Mouse (Mus musculus): ENCODE results near the gene Adamtsl5.

The Adamtsl5 gene

DNA sequence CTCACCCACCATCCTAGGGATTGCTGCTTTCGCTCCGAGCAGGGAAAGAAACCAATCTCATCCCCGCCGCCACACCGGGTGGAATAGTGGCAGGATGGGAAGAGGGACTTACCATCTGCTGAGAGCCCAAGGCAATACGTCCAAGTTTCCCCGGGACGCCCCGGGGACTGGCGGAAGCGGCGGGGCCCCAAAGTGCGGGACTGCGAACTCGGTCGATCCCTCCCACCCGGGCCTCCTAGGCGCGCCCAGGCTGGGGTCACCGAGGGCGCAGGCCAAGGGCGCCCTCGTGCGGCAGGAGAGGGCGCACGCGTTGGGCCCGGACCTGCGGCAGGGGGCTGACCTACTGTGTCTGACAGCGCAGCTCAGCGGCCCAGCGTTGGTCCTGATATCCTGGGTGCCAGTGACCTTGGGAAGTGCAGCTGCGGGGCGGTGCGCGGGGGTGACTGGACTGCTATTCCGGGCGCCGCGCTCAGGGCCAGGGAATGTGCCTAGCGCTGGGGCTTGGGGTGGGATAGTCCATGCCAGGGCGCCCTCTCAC is at the start of gene Adamtsl5:
TSS of gene Adamtsl5 (minus strand) at position 169 of the 538 bp plus-strand sequence.
- DNase-seq = no peak

DNA sequence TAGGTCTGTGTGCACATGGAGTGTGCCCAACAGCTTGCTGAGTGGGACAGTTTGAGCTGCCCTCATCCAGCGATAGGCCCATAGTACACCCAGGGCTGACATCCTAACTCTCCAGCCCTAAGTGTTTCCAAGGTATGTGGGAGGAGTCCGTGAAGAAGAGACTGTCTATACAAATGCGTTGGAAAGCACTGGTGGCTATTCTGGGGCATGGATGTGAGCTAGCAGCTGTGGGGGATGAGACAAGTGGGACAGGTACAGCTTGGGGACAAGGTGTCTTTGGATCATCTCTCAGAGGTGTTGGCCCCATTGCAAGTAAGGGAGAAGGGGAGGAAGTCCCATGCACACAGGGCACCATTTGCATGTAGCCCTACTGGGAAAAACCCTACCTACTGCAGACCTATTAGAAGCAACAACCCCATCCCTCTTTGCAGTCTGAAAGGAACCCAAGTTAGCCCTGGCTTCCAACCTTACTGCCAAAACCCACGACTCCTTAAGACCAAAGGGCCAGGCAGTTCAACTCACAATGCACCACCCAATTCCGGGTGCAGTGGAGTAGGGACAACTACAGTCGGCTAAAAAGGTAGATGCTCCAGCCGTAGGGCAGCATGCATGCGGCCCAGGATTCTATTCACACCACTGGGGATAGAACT is 49.4 kb upstream of the Adamtsl5 start:
- no peak for DNase-seq

DNA sequence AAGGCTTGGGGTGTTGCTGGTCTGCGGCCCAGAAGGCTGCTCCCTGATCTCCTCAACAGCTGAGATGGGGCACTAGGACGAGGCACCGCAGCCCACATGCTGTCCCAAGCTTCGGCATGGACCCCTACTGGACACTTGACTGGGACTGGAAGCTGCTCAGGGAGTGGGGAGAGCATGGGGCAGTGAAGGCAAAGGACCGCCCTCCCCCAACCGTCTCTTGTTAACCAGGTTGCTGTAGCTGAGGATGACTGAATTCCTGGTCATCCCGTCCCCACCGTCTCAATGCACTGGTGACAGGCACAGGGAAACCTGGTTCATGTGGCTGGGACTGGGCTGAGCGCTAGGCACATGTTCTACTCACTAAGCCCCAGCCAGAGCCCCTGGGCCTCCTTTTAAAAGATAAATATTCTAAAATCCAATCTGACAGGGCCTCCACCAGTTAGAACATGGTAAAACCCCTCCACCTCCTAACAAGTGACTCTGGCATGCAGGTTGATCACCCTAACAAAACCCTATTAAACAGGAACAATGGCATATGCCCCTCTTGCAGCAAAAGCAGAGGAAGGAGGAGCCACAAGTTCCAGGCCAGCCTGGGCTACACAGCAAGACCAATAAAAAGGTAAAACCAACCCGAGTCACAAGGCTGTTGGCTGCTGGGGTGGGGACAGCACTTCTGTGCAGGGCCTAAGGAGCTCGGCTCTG is 48.8 kb upstream of the Adamtsl5 start:
- no peak for DNase-seq

DNA sequence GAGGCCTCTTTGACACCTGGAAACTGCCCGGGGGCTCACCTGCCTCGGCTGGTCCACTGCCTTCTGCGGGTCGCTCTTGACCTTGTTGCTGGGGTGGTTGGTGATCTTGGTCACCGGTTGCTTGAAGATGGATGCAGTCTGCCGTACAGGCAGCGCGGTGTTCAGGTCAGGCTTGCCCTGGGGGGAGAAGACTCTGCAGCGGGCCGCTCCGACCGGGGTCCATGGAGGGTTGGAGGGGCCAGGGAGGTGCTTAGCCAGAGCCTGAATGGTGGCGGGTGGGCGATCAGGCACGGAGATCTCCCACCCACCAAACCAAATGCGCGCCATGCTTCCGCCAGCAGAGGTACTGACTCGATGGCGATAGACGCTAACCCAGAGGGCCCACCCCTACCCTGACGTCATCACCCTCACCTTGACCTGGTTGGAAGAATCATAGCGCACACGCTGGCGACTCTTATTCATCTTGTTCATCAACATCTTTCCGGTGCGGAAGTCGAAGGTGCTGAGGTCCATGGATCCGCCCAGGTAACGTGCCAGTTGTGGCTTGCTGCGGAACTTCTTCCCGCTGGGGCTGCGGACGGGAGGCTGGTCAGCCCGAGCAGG is 46.9 kb upstream of the Adamtsl5 start:
- DNase-seq = no peak

DNA sequence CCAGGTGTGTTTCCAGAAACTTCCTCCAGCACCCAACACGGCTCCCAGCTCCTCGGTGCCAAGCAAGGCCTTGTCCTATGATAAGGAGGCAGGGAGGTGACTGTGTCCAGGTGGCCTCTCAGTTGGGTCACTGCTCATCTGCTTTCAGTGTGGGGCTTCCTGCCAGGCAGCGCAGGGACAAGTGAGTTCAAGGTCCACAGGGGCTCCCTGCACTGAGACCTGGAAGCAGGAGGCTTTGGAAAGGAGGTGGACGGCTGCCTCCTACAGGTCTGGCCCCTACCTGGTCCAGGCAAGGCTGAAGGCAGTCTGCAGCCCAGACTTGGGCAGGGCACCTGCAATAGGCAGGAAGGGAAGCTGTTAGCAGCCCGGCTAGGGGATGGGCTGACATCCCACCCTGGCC is 44.5 kb upstream of the Adamtsl5 start:
- DNase-seq = no peak

DNA sequence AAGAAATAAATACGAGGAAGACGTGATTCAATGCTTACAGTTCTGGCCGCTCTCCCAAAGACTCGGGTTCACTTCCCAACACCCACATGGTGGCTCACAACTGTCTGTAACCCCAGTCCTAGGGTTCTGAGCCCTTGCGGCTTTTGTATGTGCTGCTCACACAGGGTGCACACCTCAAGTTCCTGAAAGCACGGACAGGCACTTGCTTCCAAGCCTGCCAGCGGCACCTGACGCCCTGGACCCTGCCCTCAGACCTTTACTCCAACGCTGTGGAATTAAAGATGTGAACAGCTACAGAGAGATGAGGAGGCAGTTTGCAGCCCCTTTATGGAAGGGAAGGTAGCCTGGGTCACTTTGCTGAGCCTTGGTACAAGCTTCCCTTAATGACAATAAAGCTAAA is 42.5 kb upstream of the Adamtsl5 start:
- no peak for DNase-seq

DNA sequence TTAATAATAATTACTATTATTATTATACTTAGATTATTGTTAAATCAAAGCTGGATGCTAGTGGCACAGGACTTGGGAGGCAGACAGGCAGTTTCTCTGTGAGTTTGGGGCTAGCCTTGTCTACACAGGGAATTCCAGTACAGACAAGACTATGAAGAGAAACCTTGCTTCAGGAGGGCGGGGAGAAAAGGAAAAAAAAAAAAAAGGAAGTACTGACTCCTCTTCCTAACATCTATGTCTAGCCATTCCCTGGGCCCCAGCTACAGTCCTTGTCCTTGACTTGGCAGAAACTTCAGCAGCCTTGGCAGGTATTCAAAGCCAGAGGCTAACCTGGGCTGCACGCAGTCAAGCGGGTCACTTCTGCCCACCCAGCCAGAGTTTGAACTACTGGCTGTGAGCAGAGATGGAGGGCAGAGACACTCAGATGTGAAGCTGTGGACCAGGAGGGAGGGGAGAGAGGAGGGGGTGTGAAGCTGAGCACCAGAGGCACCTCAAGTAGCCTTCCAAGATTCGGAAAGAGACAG is 41.0 kb upstream of the Adamtsl5 start:
- no peak for DNase-seq

DNA sequence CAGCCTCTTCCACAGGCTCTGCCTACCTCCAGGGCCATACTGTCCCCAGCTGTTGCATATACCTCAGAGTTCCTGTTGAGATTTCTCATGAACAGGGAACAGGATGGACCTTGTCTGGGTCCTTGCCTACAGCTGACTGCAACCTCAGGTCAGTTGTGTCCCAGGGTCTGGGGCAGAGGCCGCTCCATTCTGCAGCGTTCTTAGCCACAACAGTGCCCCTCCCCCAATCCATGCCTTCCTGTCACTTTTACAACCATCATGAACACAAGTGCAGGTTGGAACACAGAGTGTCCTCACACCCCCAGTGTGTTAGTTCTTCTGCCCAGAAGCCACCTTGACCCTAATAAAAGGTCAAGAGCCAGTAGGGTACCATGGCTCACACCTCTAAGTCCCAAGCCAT is 40.5 kb upstream of the Adamtsl5 start:
- DNase-seq = no peak

DNA sequence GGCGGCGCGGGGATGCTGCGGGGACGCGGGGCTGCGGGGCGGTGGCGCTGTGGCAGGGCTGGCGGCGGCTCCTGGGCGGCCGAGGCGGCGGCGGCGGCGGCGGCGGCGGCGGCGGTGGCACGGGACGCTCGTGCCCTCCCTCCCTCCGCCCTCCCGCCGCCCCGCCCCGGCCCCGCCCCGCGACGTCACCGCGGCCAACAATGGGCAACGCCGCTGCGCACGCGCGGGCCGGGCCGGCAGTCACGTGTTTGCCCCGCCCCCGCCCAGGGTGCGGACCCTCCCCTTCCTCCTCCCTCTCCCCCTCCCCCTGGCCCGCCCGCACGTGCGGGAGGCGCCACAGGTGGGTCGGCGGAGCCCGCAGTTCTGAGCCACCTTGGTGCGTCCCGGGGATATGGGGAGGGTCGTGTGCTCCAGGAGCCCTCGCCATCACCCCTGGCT is 39.3 kb upstream of the Adamtsl5 start, which contains the start of gene Mex3d:
TSS of gene Mex3d (minus strand) at position 138 of the 438 bp plus-strand sequence.
- peak; percentile 84 for DNase-seq

DNA sequence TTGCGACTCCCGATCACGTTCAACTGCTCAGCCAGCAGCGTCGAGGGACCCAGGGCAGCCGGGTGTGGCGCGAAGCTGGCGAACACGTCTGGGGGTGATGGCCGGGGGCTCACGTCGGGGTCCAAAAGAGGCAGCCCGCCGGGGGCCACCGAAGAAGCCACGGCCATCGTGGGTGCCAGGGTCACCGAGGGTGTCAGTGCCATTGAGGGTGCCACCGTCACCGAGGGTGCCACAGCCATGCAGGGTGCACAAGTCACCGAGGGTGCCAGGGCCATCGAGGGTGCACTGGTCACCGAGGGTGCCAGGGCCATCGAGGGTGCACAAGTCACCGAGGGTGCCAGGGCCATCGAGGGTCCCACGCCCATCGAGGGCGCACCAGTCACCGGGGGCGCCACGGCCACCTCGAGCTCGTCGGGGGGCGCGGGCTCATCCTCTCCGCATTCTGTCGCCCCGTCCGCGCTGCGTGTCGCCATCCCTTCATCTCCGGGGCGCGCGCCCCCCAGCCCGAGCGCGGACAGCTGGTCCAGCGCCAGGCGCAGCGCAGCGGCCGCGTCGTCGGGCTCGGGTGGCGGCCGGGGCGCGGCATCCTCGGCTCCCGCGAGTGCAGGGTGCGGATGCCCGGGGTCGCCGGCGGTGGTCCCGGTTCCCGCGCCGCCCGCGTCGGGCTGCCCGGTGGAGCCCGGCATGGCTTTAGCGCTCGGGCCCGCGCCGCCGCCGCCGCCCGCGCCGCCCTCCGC is 38.7 kb upstream of the Adamtsl5 start:
- no peak for DNase-seq

DNA sequence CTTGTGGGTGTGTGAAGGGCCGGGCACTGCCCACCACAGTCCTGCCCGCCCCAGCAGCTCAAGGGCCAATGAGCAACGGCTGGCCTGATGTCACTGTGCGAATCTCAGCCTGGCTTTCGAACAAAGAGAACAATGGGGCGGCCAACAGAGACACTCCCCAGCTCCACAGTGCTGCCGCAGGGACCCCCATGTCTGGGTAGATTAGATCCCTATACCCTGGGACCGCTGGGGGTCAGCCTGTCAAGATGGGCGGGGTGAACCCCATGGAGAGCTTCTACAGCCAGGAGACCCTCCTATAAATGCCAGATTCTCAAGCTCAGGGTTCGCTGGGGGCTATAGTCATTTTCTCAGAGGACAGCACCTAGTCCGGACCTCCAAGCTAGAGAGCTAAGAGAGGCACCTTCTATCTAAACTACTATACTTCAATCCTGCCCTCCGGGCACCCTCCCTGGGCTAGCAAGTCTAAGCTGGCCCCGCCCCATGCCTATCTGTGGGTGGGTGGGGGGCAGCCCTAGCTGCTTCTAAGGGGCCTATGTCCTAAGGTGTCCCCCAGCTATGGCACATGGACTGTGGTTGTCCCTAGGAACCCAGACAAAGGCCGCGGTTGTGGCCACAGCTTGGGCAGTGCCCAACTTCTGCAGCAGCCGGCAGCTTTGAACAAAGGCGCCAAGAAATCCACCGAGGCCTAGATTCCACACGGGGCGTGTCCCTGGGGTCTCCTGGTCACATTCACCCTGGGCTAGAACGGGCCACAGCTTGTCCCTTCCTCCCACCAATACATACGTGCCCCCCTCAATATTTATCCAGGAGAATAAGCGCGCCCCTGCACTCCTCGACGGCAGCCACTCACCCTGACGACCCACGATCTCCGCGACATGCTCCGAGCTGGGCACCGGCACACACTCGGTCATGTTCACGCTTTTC is 37.9 kb upstream of the Adamtsl5 start:
- no peak for DNase-seq

DNA sequence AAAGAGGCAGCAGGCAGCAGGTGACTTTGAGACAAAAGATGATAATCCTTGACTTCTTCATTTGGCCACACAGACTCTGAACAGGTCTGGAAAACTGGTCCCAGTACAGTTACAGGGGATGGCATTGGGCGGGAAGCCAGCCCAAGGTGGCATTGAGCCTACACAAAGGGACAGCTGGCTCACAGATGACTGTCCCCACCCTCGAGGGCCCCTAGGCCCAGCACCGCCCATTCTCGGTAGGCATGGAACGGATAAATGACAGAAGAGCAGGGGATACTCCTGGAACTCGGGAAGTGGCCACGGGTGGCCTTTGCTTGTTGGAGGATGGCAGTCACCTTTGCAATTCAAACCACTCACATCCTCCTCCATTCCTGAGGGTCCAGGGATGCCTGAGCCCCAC is 37.1 kb upstream of the Adamtsl5 start:
- no peak for DNase-seq

DNA sequence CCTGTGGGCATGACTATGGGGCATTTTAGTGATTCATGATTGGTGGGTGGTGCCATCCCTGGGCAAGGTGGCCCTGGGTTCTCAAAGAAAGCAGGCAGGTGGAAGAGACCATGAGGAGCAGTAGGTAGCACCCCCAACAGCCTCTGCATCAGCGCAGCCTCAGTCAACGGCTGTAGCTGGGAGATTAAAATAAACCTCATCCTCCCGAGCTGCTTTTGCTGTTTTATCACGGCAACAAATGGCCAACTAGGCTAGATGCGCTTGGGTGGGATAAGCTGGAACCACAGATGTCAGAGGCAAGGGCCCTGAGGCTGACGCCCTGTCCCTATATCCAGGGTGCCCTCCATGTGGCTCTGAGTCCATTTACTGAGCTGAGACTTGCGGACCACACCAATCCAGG is 36.5 kb upstream of the Adamtsl5 start:
- DNase-seq = no peak

DNA sequence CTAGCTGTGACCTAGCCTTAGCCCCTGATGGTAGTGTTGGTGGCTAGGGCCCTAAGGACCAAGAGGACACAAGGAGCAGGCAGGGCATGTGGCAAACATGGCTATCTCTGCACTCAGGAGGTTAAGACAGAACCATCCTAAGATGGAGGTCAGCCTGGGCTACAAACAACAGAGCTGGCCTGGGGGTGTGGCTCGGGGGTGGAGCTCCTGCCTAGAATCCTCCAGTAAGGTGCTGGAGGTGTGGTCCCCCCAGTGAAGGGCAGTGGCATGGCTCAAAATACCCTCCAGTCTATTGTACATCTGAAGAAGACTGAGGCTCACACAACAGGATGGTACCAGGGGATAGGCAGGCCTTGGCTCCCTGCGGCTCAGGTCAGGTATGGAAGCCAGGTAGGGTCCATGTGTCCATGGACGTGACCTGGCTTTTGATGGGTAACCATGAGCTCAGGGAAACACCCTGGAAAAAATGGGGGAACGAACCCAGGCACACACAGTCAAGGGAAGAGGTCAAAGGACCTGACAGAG is 36.0 kb upstream of the Adamtsl5 start:
- DNase-seq = no peak

DNA sequence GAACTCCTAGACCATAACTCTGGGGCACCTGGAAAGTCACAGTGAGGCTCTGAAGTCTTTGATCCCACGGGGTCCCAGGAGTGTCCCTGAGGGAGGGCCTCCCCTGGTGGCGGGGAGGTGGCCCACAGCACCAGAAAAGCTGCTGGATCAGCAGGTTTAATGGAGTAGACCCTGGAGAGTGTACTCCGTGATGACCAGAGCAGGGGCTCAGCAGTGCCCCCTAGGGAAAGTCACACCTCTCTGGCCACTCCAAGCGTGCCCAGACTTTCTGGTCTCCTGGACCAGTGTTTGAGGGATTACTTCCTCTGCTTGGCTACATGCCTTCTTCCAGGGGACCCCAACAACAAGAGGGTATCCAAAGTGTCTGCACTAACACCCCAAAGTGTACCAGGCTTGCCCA is 35.2 kb upstream of the Adamtsl5 start:
- no peak for DNase-seq

DNA sequence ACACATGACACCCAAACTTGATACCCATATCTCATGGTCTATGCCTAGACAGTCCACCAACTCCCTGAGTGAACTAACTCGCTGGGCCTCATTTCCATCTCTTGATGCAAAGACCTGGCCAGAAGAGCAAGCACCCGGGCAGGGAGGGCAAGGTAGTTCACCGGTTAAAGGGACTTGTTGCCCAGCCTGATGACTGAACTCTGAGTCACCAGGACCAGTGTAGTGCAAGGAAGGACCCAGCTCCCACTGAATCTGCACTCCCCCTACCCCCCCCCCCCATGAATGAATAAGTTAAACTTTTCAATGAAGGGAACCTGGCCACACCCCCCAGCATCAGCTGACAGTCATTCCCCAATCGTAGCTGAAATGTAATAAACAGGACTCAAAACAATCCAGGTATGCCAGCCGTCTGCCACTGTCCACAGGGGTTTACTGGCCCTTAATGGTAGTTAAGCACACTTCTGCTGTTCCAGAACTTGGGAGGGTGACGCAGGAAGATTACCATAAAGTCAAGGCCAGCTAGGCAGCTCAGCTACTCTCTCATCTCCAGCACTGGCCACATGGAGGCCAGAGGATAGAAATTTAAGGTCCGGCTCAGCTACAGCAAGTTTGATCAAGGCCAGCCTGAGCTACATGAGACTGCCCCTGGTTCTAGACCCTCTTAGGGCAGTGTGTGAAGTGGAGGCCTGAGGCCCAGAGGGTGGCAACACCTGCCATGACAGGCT is 34.6 kb upstream of the Adamtsl5 start:
- no peak for DNase-seq

DNA sequence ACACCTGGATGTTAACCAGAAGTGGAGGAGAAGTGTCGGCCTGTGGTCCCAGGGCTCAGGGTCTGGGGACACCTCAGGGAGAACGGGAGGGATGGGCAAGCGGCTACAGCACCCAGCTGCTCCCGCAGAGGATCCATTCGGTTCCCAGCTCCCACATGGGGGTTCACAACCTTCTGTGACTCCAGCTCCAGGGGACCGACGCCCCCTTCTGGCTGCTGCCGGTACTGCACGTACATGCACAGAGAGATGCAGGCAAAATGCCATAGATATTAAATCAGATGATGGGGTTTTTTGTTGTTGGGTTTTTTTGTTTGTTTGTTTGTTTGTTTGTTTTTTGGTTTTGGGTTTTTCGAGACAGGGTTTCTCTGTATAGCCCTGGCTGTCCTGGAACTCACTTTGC is 29.5 kb upstream of the Adamtsl5 start:
- no peak for DNase-seq

DNA sequence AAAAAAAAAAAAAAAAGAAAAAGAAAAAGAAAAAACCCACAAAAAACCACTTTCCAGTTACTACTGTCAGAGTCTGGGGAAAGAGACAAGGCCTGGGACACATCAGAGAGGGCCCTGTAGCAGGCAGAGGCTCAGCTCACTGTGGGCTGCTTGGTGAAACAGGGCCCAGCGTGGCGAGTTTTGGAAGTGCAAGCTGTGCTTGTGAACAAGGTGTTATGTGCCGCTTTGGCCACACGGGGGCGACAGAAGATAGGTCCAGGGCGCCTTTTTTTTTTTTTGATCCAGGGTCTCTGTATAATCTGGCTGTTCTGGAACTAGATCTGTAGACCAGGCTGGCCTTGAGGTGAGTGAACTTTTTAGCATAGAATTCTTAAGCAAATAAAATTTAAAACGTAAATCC is 27.9 kb upstream of the Adamtsl5 start:
- DNase-seq = peak; percentile 86

DNA sequence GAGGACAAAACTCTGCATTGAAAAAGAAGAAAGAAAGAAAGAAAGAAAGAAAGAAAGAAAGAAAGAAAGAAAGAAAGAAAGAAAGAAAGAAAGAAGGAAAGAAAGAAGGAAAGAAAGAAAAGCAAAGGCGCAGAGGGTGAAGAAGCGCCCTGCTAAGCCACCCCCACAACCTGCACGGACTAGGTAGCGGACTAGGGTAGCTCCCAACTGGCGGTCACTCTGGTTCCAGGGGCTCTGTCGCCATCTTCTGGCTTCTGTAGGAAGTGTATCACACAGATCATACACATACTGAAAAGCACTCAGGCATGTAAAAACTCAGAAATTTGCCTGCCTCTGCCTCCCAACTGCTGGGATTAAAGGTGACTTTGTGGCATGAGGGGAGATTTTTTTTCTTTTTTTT is 25.9 kb upstream of the Adamtsl5 start:
- DNase-seq = peak; percentile 85

DNA sequence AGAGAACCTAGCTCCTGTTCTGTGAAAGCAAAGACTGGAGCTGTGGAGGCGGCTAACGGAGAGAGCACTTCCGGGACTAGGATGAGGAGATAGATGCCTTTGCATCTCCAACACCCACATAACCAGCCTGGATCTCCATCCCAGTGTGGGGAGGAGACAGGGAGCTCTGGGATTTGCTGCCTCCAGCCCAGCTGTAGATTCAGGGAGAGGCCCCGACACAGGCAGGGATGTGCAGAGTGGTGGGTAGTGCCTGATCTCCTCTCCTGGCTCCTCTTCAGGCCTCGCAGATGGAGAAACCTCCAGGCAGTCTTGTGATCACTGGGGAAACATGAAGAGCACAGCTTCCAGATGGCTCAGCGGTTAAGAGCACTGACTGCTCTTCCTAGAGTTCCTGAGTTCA is 24.5 kb upstream of the Adamtsl5 start:
- DNase-seq = no peak

DNA sequence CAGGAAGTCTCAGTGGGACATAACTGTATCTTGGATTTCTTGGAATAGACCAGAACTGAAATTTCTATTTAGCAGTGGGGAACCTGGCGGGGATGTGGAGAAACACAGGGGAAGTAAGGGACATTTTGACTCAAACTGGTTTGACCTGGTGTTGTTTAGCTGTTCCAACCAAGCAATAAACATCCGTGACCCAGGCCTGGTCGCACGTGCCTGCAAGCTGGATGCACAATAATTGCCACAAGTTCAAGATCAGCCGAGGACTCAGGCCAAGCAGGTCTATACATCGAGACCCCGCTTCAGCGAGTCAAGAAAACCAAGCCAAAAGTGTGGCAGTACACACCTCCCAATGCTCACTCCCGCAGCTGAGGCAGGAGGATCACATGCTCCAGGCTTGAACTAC is 23.8 kb upstream of the Adamtsl5 start:
- DNase-seq = no peak
